Mouse (Mus musculus): Measurements from ENCODE around the gene Gm21119. TPM values are rescaled to one million over a fixed set of nuclear protein-coding genes. Genes with fewer than 3 reads are reported as not detected.
A peak's percentile ranks its signal among the peaks of the same experiment; 100 is the strongest.
"Not testable (repeated sequence)": the region's sequence is repeated elsewhere in the genome, so short reads cannot be mapped to it uniquely, and the experiment has no call there.

Gm21119 gene
- 0.06 and 0.33 TPM in 2 replicates for polyA plus RNA-seq (2012; rRNA removed)

- DNase-seq (ENCODE audit: low read depth): not testable (repeated sequence)
Measured at GRCm38 (mm10) chr8:20614619-20615018, at the start of gene Gm21119. TSS of gene Gm21119 (plus strand) at chr8:20614919.

GRCm38 (mm10) chr8:20566753-20567152 is 48.0 kb upstream of the Gm21119 start:
- not testable (repeated sequence) for DNase-seq (ENCODE audit: low read depth)

GRCm38 (mm10) chr8:20581081-20581480 is 33.6 kb upstream of the Gm21119 start:
- DNase-seq (ENCODE audit: low read depth): not testable (repeated sequence)

GRCm38 (mm10) chr8:20582772-20583171 is 31.9 kb upstream of the Gm21119 start:
- DNase-seq (ENCODE audit: low read depth): not testable (repeated sequence)

- peak; percentile 2 for DNase-seq (ENCODE audit: low read depth)
Measured at GRCm38 (mm10) chr8:20588268-20589177, 26.2 kb upstream of the Gm21119 start.

GRCm38 (mm10) chr8:20589178-20589539 is 25.6 kb upstream of the Gm21119 start:
- not testable (repeated sequence) for DNase-seq (ENCODE audit: low read depth)

- DNase-seq (ENCODE audit: low read depth): not testable (repeated sequence)
Measured at GRCm38 (mm10) chr8:20590117-20590997, 24.4 kb upstream of the Gm21119 start.

GRCm38 (mm10) chr8:20591002-20591401 is 23.7 kb upstream of the Gm21119 start:
- not testable (repeated sequence) for DNase-seq (ENCODE audit: low read depth)

GRCm38 (mm10) chr8:20592732-20593272 is 21.9 kb upstream of the Gm21119 start:
- not testable (repeated sequence) for DNase-seq (ENCODE audit: low read depth)

- not testable (repeated sequence) for DNase-seq (ENCODE audit: low read depth)
Measured at GRCm38 (mm10) chr8:20593841-20594240, 20.9 kb upstream of the Gm21119 start.

GRCm38 (mm10) chr8:20596081-20596841 is 18.5 kb upstream of the Gm21119 start:
- not testable (repeated sequence) for DNase-seq (ENCODE audit: low read depth)

GRCm38 (mm10) chr8:20596842-20597708 is 17.6 kb upstream of the Gm21119 start:
- not testable (repeated sequence) for DNase-seq (ENCODE audit: low read depth)

GRCm38 (mm10) chr8:20598300-20599170 is 16.2 kb upstream of the Gm21119 start:
- not testable (repeated sequence) for DNase-seq (ENCODE audit: low read depth)

GRCm38 (mm10) chr8:20599350-20599749 is 15.4 kb upstream of the Gm21119 start:
- DNase-seq (ENCODE audit: low read depth): not testable (repeated sequence)

GRCm38 (mm10) chr8:20610856-20611255 is 3.9 kb upstream of the Gm21119 start:
- not testable (repeated sequence) for DNase-seq (ENCODE audit: low read depth)

- not testable (repeated sequence) for DNase-seq (ENCODE audit: low read depth)
Measured at GRCm38 (mm10) chr8:20612721-20613120, 2.0 kb upstream of the Gm21119 start.

GRCm38 (mm10) chr8:20630766-20631165 is 16.0 kb downstream of the Gm21119 start:
- DNase-seq (ENCODE audit: low read depth): not testable (repeated sequence)

GRCm38 (mm10) chr8:20637931-20638330 is 23.2 kb downstream of the Gm21119 start:
- not testable (repeated sequence) for DNase-seq (ENCODE audit: low read depth)

All from brain, embryonic 14.5 days (tissue).